Mouse (Mus musculus) megakaryocyte, embryonic 14.5 days (primary cell): ENCODE results near the gene Mapkapk2.

Experiments used
- FLI1 ChIP-seq: IDR thresholded peaks from 2 replicates; pipeline ENCODE4 v1.6.1; 2012; ENCODE audit warnings: low read length, inconsistent platforms, mixed read lengths
- GATA1 ChIP-seq: IDR thresholded peaks from 3 replicates; pipeline ENCODE4 v1.6.1; 2012; ENCODE audit warnings: mixed read lengths, low read length, inconsistent platforms, borderline replicate concordance

DNA sequence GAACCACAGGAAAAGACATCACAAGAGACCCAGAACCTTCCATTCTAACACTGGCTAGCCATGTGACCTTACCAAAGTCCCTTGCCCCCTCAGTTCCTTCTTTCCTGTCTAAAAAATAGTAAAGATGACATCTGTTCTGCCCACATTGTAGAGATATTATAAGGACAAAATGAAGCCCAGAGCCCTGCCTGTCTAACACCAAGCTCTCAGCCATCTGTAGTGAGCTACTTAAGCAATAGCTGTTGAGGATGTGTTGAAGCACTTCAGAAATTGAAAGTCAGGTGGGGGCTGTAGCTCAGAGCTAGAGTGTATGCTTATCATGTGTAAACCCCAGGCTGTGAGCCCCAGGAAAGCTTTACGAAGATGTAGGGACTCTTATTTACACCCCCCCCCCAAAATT is 3.2 kb upstream of the Mapkapk2 start:
- no peak for TF ChIP-seq GATA1
- TF ChIP-seq FLI1 = no peak
